Mouse (Mus musculus) heart, postnatal 0 days (tissue): Measurements from ENCODE around the gene Abcc3.

Experiments
- CTCF ChIP-seq: IDR thresholded peaks from 2 replicates; pipeline ENCODE4 v1.5.1; 2016; ENCODE audit warnings: antibody characterized with exemption, control low read depth, low read depth
- EP300 ChIP-seq: IDR thresholded peaks from 2 replicates; pipeline ENCODE4 v1.6.1; 2016; ENCODE audit warnings: antibody characterized with exemption, low read depth

DNA sequence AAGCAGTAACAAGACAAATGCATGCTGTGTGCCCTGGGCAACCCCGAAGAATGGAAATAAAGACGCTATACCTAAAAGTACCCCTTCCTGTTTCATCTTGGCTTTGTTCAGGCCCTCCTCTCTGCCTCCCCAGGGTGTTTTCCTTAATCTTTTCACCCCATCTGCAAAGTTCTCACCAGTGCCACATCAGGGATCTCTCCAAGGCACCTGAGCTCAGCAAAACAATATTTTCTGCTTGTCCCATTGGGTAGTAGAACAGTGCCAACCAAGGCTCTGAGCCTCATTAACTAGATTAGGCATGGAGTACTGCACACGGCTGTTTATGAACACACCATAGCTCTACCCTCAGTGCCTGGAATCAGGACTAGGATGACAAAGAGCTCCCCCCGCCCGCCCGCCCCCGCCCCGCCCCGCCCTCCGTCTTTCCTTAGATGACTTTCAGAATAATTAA lies 65.8 kb downstream of the Abcc3 start:
- no peak for TF ChIP-seq CTCF
- no peak for TF ChIP-seq EP300
